Mouse (Mus musculus) stomach, embryonic 14.5 days (tissue): ENCODE measurements at regions not wholly inside any gene's neighbourhood (a gene's known extent, or its start where the extent isn't known, plus 50 kb on each side); places are given as distances from the start of the nearest gene placed in this dataset.

Experiments
- ATAC-seq: fragments of 200-750 bp; cut with Nextera tagmentation; 2 replicates; pipeline ENCODE4 v1.8.0; 2017; ENCODE audit warnings: low read depth, moderate TSS enrichment; ENCODE audit not compliant: insufficient number of reproducible peaks, insufficient read depth, low FRiP score
- H3K27ac ChIP-seq: fragments of 300-500 bp; sonication (generic); 2 replicates; pipeline ENCODE4 v1.5.1; 2014; ENCODE audit warnings: mild to moderate bottlenecking, low read length, moderate library complexity, mixed read lengths
- H3K27me3 ChIP-seq: fragments of 300-500 bp; sonication (generic); 2 replicates; pipeline ENCODE4 v1.6.1; 2014; ENCODE audit warnings: low read length, control low read depth, mixed read lengths; ENCODE audit not compliant: control insufficient read depth, insufficient read depth
- H3K36me3 ChIP-seq: fragments of 300-500 bp; sonication (generic); 2 replicates; pipeline ENCODE4 v1.6.1; 2014; ENCODE audit warnings: mild to moderate bottlenecking, control low read depth, low read length, moderate library complexity, mixed read lengths; ENCODE audit not compliant: control insufficient read depth, insufficient read depth
- H3K4me1 ChIP-seq: fragments of 300-500 bp; sonication (generic); 2 replicates; pipeline ENCODE4 v1.6.1; 2014; ENCODE audit warnings: low read length, control low read depth, mixed read lengths; ENCODE audit not compliant: control insufficient read depth, insufficient read depth
- H3K4me2 ChIP-seq: fragments of 300-500 bp; sonication (generic); replicated peaks from 2 replicates; pipeline ENCODE4 v1.6.1; 2014; ENCODE audit warnings: low read depth, low read length, control low read depth
- H3K4me3 ChIP-seq: fragments of 300-500 bp; sonication (generic); 2 replicates; pipeline ENCODE4 v1.5.1; 2014; ENCODE audit warnings: low read depth, low read length, control low read depth
- H3K9ac ChIP-seq: fragments of 300-500 bp; sonication (generic); replicated peaks from 2 replicates; pipeline ENCODE4 v1.6.1; 2014; ENCODE audit warnings: low read depth, mild to moderate bottlenecking, control low read depth, low read length, moderate library complexity, mixed read lengths
- H3K9me3 ChIP-seq: fragments of 300-500 bp; sonication (generic); 2 replicates; pipeline ENCODE4 v1.6.1; 2016; ENCODE audit warnings: low read depth, low read length, control low read depth; ENCODE audit not compliant: control insufficient read depth
- WGBS: fragments of 180-500 bp; shearing (Covaris S2); extraction: QIAGEN DNeasy Blood & Tissue Kit; methylation state at CpG from one replicate; pipeline ENCODE4 v1.1.7; 2014; 5-methylcytosine and 5-hydroxymethylcytosine counted together

DNA sequence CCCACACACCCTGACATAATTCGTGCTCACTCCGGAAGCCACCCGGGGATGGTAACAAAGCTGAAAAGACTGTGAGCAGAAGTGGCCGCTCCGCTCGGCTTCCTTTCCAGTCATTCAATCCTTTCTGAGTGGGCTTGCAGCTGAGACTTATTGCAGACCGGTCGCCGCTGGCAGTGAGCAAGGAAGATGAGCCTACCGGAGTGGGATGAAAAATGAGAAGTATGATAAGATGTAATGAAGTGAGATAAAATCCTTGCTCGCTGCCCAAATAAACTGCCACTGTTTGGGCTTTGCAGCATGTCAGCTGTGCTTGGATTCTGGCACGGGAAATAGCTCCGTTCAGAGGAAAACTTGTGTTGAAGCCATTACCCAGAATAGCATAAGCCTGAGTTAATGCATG lies 82.7 kb upstream of the Lingo2 start:
- no peak overlapping the region for H3K27ac ChIP-seq
- no peaks in the 10 kb centered on the region for H3K4me1 ChIP-seq
- no peak overlapping the region for H3K9ac ChIP-seq
- peak overlapping the region; percentile 25; the same call in 1 of the 2 replicates for H3K4me2 ChIP-seq
- ATAC-seq: no peak
- H3K27me3 ChIP-seq: no peaks in the 10 kb centered on the region
- no peak overlapping the region for H3K4me3 ChIP-seq
- no peaks in the 10 kb centered on the region for H3K9me3 ChIP-seq
- no peaks in the 10 kb centered on the region for H3K36me3 ChIP-seq
- 56% methylated on average over 13 of the region's 13 CpGs for WGBS
